Mouse (Mus musculus) liver, postnatal 0 days (tissue): ENCODE measurements at regions not wholly inside any gene's neighbourhood (a gene's known extent, or its start where the extent isn't known, plus 50 kb on each side); places are given as distances from the start of the nearest gene placed in this dataset.

ENCODE experiments used
- ATAC-seq: fragments of 200-750 bp; cut with Nextera tagmentation; 2 replicates; pipeline ENCODE4 v1.8.0; 2017; ENCODE audit warnings: mild to moderate bottlenecking, moderate library complexity
- DNase-seq: peaks from one replicate; pipeline ENCODE4 v3.0.0-alpha.2; 2016
- H3K27ac ChIP-seq: fragments of 300-500 bp; sonication (generic); 2 replicates; pipeline ENCODE4 v1.5.1; 2014; ENCODE audit warnings: antibody characterized with exemption, moderate library complexity, mild to moderate bottlenecking, low read depth
- H3K27me3 ChIP-seq: fragments of 300-500 bp; sonication (generic); 2 replicates; pipeline ENCODE4 v1.6.1; 2014; ENCODE audit warnings: low read length, control low read depth, mixed read lengths; ENCODE audit not compliant: insufficient read depth
- H3K36me3 ChIP-seq: fragments of 300-500 bp; sonication (generic); replicated peaks from 2 replicates; pipeline ENCODE4 v1.6.1; 2014; ENCODE audit warnings: mild to moderate bottlenecking, control low read depth, low read length, moderate library complexity, mixed read lengths; ENCODE audit not compliant: insufficient read depth
- H3K4me1 ChIP-seq: fragments of 300-500 bp; sonication (generic); 2 replicates; pipeline ENCODE4 v1.6.1; 2014; ENCODE audit warnings: antibody characterized with exemption, mild to moderate bottlenecking, control low read depth; ENCODE audit not compliant: insufficient read depth
- H3K4me2 ChIP-seq: fragments of 300-500 bp; sonication (generic); 2 replicates; pipeline ENCODE4 v1.6.1; 2014; ENCODE audit warnings: low read depth, mild to moderate bottlenecking, low read length, moderate library complexity, mixed read lengths
- H3K4me3 ChIP-seq: fragments of 300-500 bp; sonication (generic); 2 replicates; pipeline ENCODE4 v1.5.1; 2014; ENCODE audit warnings: low read depth, low read length
- H3K9ac ChIP-seq: fragments of 300-500 bp; sonication (generic); replicated peaks from 2 replicates; pipeline ENCODE4 v1.6.1; 2014; ENCODE audit warnings: mild to moderate bottlenecking, moderate library complexity
- H3K9me3 ChIP-seq: fragments of 300-500 bp; sonication (generic); 2 replicates; pipeline ENCODE4 v1.6.1; 2016; ENCODE audit warnings: mild to moderate bottlenecking, control low read depth, low read length, mixed read lengths
- CTCF ChIP-seq: sonication (generic); IDR thresholded peaks from 2 replicates; pipeline ENCODE4 v1.5.1; 2016; ENCODE audit warnings: antibody characterized with exemption, low read depth
- EP300 ChIP-seq: IDR thresholded peaks from 2 replicates; pipeline ENCODE4 v1.6.1; 2016; ENCODE audit warnings: antibody characterized with exemption, low read depth, mild to moderate bottlenecking
- WGBS: fragments of 180-500 bp; shearing (Covaris S2); extraction: QIAGEN DNeasy Blood & Tissue Kit; methylation state at CpG from one replicate; pipeline ENCODE4 v1.1.7; 2014; ENCODE audit not compliant: insufficient replicate concordance; 5-methylcytosine and 5-hydroxymethylcytosine counted together

- no peak overlapping the region for H3K4me2 ChIP-seq
- DNase-seq, result no peak
- H3K4me1 ChIP-seq, result no peaks in the 10 kb centered on the region
- H3K27ac ChIP-seq, result no peak overlapping the region
- no peak overlapping the region for H3K9ac ChIP-seq
- no peaks in the 10 kb centered on the region for H3K27me3 ChIP-seq
- H3K36me3 ChIP-seq, result no peaks in the 10 kb centered on the region
- 76% methylated on average over 5 of the region's 5 CpGs for WGBS
- H3K4me3 ChIP-seq, result no peak overlapping the region
- TF ChIP-seq EP300 (no peak), CTCF (no peak)
- no peak for ATAC-seq
- H3K9me3 ChIP-seq, result no peaks in the 10 kb centered on the region
These were observed 206.9 kb upstream of the Sox2 start for GRCm38 (mm10) chr3:34443307-34443706.

- ATAC-seq (no peak), DNase-seq (no peak)
- Histone ChIP-seq H3K27me3 (no peaks in the 10 kb centered on the region), H3K4me3 (no peak overlapping the region), H3K9ac (no peak overlapping the region), H3K4me2 (no peak overlapping the region), H3K9me3 (no peaks in the 10 kb centered on the region), H3K4me1 (no peaks in the 10 kb centered on the region), H3K36me3 (no peaks in the 10 kb centered on the region), H3K27ac (no peak overlapping the region)
- TF ChIP-seq CTCF (no peak), EP300 (no peak)
- 69% methylated on average over 4 of the region's 4 CpGs for WGBS
These were observed 208.4 kb upstream of the Sox2 start for GRCm38 (mm10) chr3:34441792-34442191.

- H3K27ac ChIP-seq, result no peak overlapping the region
- 57% methylated on average over 5 of the region's 5 CpGs for WGBS
- H3K27me3 ChIP-seq, result no peaks in the 10 kb centered on the region
- no peak overlapping the region for H3K4me2 ChIP-seq
- no peaks in the 10 kb centered on the region for H3K9me3 ChIP-seq
- TF ChIP-seq EP300 (no peak), CTCF (no peak)
- no peak overlapping the region for H3K9ac ChIP-seq
- H3K4me3 ChIP-seq, result no peak overlapping the region
- no peaks in the 10 kb centered on the region for H3K4me1 ChIP-seq
- DNase-seq (no peak), ATAC-seq (no peak)
- no peaks in the 10 kb centered on the region for H3K36me3 ChIP-seq
These were observed 208.9 kb upstream of the Sox2 start for GRCm38 (mm10) chr3:34441266-34441665.

- Histone ChIP-seq H3K27me3 (no peaks in the 10 kb centered on the region), H3K36me3 (no peaks in the 10 kb centered on the region), H3K27ac (no peak overlapping the region), H3K4me3 (no peak overlapping the region), H3K9ac (no peak overlapping the region), H3K4me1 (no peaks in the 10 kb centered on the region), H3K4me2 (no peak overlapping the region), H3K9me3 (no peaks in the 10 kb centered on the region)
- no peak for DNase-seq
- WGBS, result 72% methylated on average over 9 of the region's 9 CpGs
- ATAC-seq, result no peak
- TF ChIP-seq EP300, result no peak
- TF ChIP-seq CTCF, result no peak
These were observed 215.3 kb upstream of the Sox2 start for GRCm38 (mm10) chr3:34434901-34435300.

GRCm38 (mm10) chr3:34427967-34428366 is 222.2 kb upstream of the Sox2 start:
- no peaks in the 10 kb centered on the region for H3K9me3 ChIP-seq
- H3K4me3 ChIP-seq, result no peak overlapping the region
- TF ChIP-seq CTCF (no peak), EP300 (no peak)
- H3K36me3 ChIP-seq, result no peaks in the 10 kb centered on the region
- H3K4me1 ChIP-seq, result no peaks in the 10 kb centered on the region
- H3K27me3 ChIP-seq, result no peaks in the 10 kb centered on the region
- WGBS, result 69% methylated on average over 8 of the region's 8 CpGs
- no peak overlapping the region for H3K4me2 ChIP-seq
- no peak overlapping the region for H3K27ac ChIP-seq
- no peak for ATAC-seq
- H3K9ac ChIP-seq, result no peak overlapping the region
- no peak for DNase-seq

GRCm38 (mm10) chr3:34427495-34427894 is 222.7 kb upstream of the Sox2 start:
- TF ChIP-seq EP300 (no peak), CTCF (no peak)
- H3K9ac ChIP-seq, result no peak overlapping the region
- no peak for ATAC-seq

GRCm38 (mm10) chr3:34426955-34427354 is 223.2 kb upstream of the Sox2 start:
- ATAC-seq, result no peak
- Histone ChIP-seq H3K9me3 (no peaks in the 10 kb centered on the region), H3K4me3 (no peak overlapping the region), H3K4me1 (no peaks in the 10 kb centered on the region), H3K9ac (no peak overlapping the region), H3K4me2 (no peak overlapping the region), H3K36me3 (no peaks in the 10 kb centered on the region), H3K27ac (no peak overlapping the region), H3K27me3 (no peaks in the 10 kb centered on the region)
- WGBS, result 58% methylated on average over 10 of the region's 10 CpGs
- TF ChIP-seq EP300, result no peak
- no peak for TF ChIP-seq CTCF
- DNase-seq, result no peak

More at GRCm38 (mm10) chr3:34427495-34427894, 222.7 kb upstream of the Sox2 start:
- H3K36me3 ChIP-seq, result no peaks in the 10 kb centered on the region
- no peak overlapping the region for H3K4me3 ChIP-seq
- WGBS, result 68% methylated on average over 4 of the region's 4 CpGs
- no peaks in the 10 kb centered on the region for H3K27me3 ChIP-seq
- DNase-seq, result no peak
- no peak overlapping the region for H3K4me2 ChIP-seq
- no peaks in the 10 kb centered on the region for H3K4me1 ChIP-seq
- H3K27ac ChIP-seq, result no peak overlapping the region
- H3K9me3 ChIP-seq, result no peaks in the 10 kb centered on the region
